Mouse (Mus musculus): ENCODE measurements around the gene Zfp113. TPM values are rescaled to one million over a fixed set of nuclear protein-coding genes. Genes with fewer than 3 reads are reported as not detected.

Zfp113 gene
- polyA plus RNA-seq (2012; fragmentation: generic; extraction: Trizol) = 1 to 10 TPM in 1 of 2 experiments, under 1 TPM in 1; 0.56 to 3.5 TPM

GRCm38 (mm10) chr5:138155443-138155976 is at the start of gene Zfp113:
TSS of gene Zfp113 (minus strand) at chr5:138155744.

GRCm38 (mm10) chr5:138193771-138194727 is 38.5 kb upstream of the Zfp113 start, which contains the start of gene Mblac1:
TSS of gene Mblac1 (plus strand) at chr5:138194314.

GRCm38 (mm10) chr5:138186950-138187638 is 31.6 kb upstream of the Zfp113 start, which contains the start of the genes Taf6 and Cnpy4:
TSS of gene Taf6 (minus strand) at chr5:138187451.
TSS of gene Cnpy4 (plus strand) at chr5:138187485.

GRCm38 (mm10) chr5:138171695-138172491 is 16.3 kb upstream of the Zfp113 start, which contains the start of the genes Ap4m1 and Mcm7:
TSS of gene Ap4m1 (plus strand) at chr5:138172002.
TSS of gene Mcm7 (minus strand) at chr5:138172422.

GRCm38 (mm10) chr5:138160842-138161665 is 5.5 kb upstream of the Zfp113 start, which contains the start of gene Cops6:
TSS of gene Cops6 (plus strand) at chr5:138161071.

GRCm38 (mm10) chr5:138116255-138117198 is 39.0 kb downstream of the Zfp113 start, which contains the start of gene Zscan21:
TSS of gene Zscan21 (plus strand) at chr5:138116903.

Other genes with a start within 250 kb of the Zfp113 start
- gene Cyp3a13, start 234.1 kb downstream of the Zfp113 start, polyA plus RNA-seq (2012; fragmentation: generic; extraction: Trizol) = not detected
- under 1 TPM in 1 of 2 experiments, not detected in 1; 0.01 TPM for gene Gjc3, start 192.6 kb downstream of the Zfp113 start, polyA plus RNA-seq (2012; fragmentation: generic; extraction: Trizol)
- not detected for gene Azgp1, start 174.2 kb downstream of the Zfp113 start, polyA plus RNA-seq (2012; fragmentation: generic; extraction: Trizol)
- not detected for gene Smok3a, start 134.5 kb downstream of the Zfp113 start, polyA plus RNA-seq (2012; fragmentation: generic; extraction: Trizol)
- not detected for gene Smok3b, start 134.3 kb downstream of the Zfp113 start, polyA plus RNA-seq (2012; fragmentation: generic; extraction: Trizol)
- not detected for gene Smok3c, start 102.5 kb downstream of the Zfp113 start, polyA plus RNA-seq (2012; fragmentation: generic; extraction: Trizol)
- 1 to 10 TPM in 1 of 2 experiments, under 1 TPM in 1; 0.23 to 4.5 TPM for gene Zkscan1, start 70.7 kb downstream of the Zfp113 start, polyA plus RNA-seq (2012; fragmentation: generic; extraction: Trizol)
- gene Zscan21, start 38.8 kb downstream of the Zfp113 start, polyA plus RNA-seq (2012; fragmentation: generic; extraction: Trizol) = 10 to 100 TPM in 1 of 2 experiments, 1 to 10 TPM in 1; 1.8 to 19.0 TPM
- gene Cops6, start 5.3 kb upstream of the Zfp113 start, polyA plus RNA-seq (2012; fragmentation: generic; extraction: Trizol) = 100 to 1,000 TPM; 170 to 230 TPM
- 10 to 100 TPM in 1 of 2 experiments, 1 to 10 TPM in 1; 6.1 to 21.4 TPM for gene Ap4m1, start 16.3 kb upstream of the Zfp113 start, polyA plus RNA-seq (2012; fragmentation: generic; extraction: Trizol)
- 100 to 1,000 TPM in 1 of 2 experiments, 10 to 100 TPM in 1; 61.2 to 191 TPM for gene Mcm7, start 16.7 kb upstream of the Zfp113 start, polyA plus RNA-seq (2012; fragmentation: generic; extraction: Trizol)
- 10 to 100 TPM; 25.1 to 32.8 TPM for gene Taf6, start 31.7 kb upstream of the Zfp113 start, polyA plus RNA-seq (2012; fragmentation: generic; extraction: Trizol)
- gene Cnpy4, start 31.7 kb upstream of the Zfp113 start, polyA plus RNA-seq (2012; fragmentation: generic; extraction: Trizol) = 10 to 100 TPM in 1 of 2 experiments, 1 to 10 TPM in 1; 3.2 to 41.2 TPM
- gene Mblac1, start 38.6 kb upstream of the Zfp113 start, polyA plus RNA-seq (2012; fragmentation: generic; extraction: Trizol) = 1 to 10 TPM in 1 of 2 experiments, under 1 TPM in 1; 0.83 to 3.0 TPM
- not detected for gene Nxpe5, start 70.2 kb upstream of the Zfp113 start, polyA plus RNA-seq (2012; fragmentation: generic; extraction: Trizol)
- 100 to 1,000 TPM in 1 of 2 experiments, 10 to 100 TPM in 1; 81.8 to 128 TPM for gene Lamtor4, start 99.7 kb upstream of the Zfp113 start, polyA plus RNA-seq (2012; fragmentation: generic; extraction: Trizol)
- gene BC037034, start 108.3 kb upstream of the Zfp113 start, polyA plus RNA-seq (2012; fragmentation: generic; extraction: Trizol) = 10 to 100 TPM in 1 of 2 experiments, 1 to 10 TPM in 1; 2.6 to 12.4 TPM
- under 1 TPM in 1 of 2 experiments, not detected in 1; 0.60 TPM for gene Gal3st4, start 117.1 kb upstream of the Zfp113 start, polyA plus RNA-seq (2012; fragmentation: generic; extraction: Trizol)
- under 1 TPM in 1 of 2 experiments, not detected in 1; 0.01 TPM for gene Gm43720, start 124.2 kb upstream of the Zfp113 start, polyA plus RNA-seq (2012; fragmentation: generic; extraction: Trizol)
- not detected for gene Gpc2, start 124.3 kb upstream of the Zfp113 start, polyA plus RNA-seq (2012; fragmentation: generic; extraction: Trizol)
- under 1 TPM in 1 of 2 experiments, not detected in 1; 0.04 TPM for gene Stag3, start 124.5 kb upstream of the Zfp113 start, polyA plus RNA-seq (2012; fragmentation: generic; extraction: Trizol)
- gene Pvrig, start 186.2 kb upstream of the Zfp113 start, polyA plus RNA-seq (2012; fragmentation: generic; extraction: Trizol) = not detected